Mouse (Mus musculus) lung, embryonic 16.5 days (tissue): ENCODE data around the gene Pnrc1. TPM values are rescaled to one million over a fixed set of nuclear protein-coding genes. Genes with fewer than 3 reads are reported as not detected.
A peak's percentile ranks its signal among the peaks of the same experiment; 100 is the strongest.
"Not testable (repeated sequence)": the region's sequence is repeated elsewhere in the genome, so short reads cannot be mapped to it uniquely, and the experiment has no call there.

Experiments
- ATAC-seq: fragments of 200-750 bp; cut with Nextera tagmentation; 2 replicates; pipeline ENCODE4 v1.8.0; 2017; ENCODE audit warnings: low read depth, mild to moderate bottlenecking, moderate library complexity
- H3K27ac ChIP-seq: fragments of 300-500 bp; sonication (generic); 2 replicates; pipeline ENCODE4 v1.5.1; 2014; ENCODE audit warnings: mild to moderate bottlenecking, control low read depth, low read length
- H3K27me3 ChIP-seq: fragments of 300-500 bp; sonication (generic); 2 replicates; pipeline ENCODE4 v1.6.1; 2014; ENCODE audit warnings: low read depth, low read length, mixed read lengths; ENCODE audit not compliant: control insufficient read depth, insufficient read depth
- H3K36me3 ChIP-seq: fragments of 300-500 bp; sonication (generic); 2 replicates; pipeline ENCODE4 v1.6.1; 2014; ENCODE audit warnings: low read length; ENCODE audit not compliant: control insufficient read depth, insufficient read depth
- H3K4me1 ChIP-seq: fragments of 300-500 bp; sonication (generic); replicated peaks from 2 replicates; pipeline ENCODE4 v1.6.1; 2014; ENCODE audit warnings: low read length, mixed read lengths; ENCODE audit not compliant: control insufficient read depth, insufficient read depth
- H3K4me2 ChIP-seq: fragments of 300-500 bp; sonication (generic); 2 replicates; pipeline ENCODE4 v1.6.1; 2014; ENCODE audit warnings: low read depth, low read length, control low read depth
- H3K4me3 ChIP-seq: fragments of 300-500 bp; sonication (generic); 2 replicates; pipeline ENCODE4 v1.5.1; 2014; ENCODE audit warnings: mild to moderate bottlenecking, low read length, control low read depth
- H3K9ac ChIP-seq: fragments of 300-500 bp; sonication (generic); 2 replicates; pipeline ENCODE4 v1.6.1; 2014; ENCODE audit warnings: low read length, control low read depth
- H3K9me3 ChIP-seq: fragments of 300-500 bp; sonication (generic); 2 replicates; pipeline ENCODE4 v1.6.1; 2016; ENCODE audit warnings: low read length; ENCODE audit not compliant: control insufficient read depth
- whole genome bisulfite sequencing: fragments of 180-500 bp; shearing (Covaris S2); extraction: QIAGEN DNeasy Blood & Tissue Kit; methylation state at CpG from one replicate; pipeline ENCODE4 v1.1.7; 2014; 5-methylcytosine and 5-hydroxymethylcytosine counted together
- polyA plus RNA-seq: library from polyadenylated mRNA; unstranded; fragments of >200 nt; fragmentation: Nextera tagmentation; extraction: Ambion mirVana; gene quantifications from 2 replicates; pipeline ENCODE4 v1.2.1, GENCODE M21; 2015

The Pnrc1 gene
- polyA plus RNA-seq, 1 experiment from 2014 or later, result 118 TPM

GRCm38 (mm10) chr4:33303057-33303456 lies 13.1 kb upstream of the Pnrc1 start:
- no peaks in the 10 kb centered on the region for H3K27me3 ChIP-seq
- H3K4me3 ChIP-seq, result no peak overlapping the region
- 82% methylated on average over 1 of the region's 1 CpGs for WGBS
- no peak for ATAC-seq
- H3K4me1 ChIP-seq, result no peaks in the 10 kb centered on the region
- no peak overlapping the region for H3K9ac ChIP-seq
- no peaks in the 10 kb centered on the region for H3K36me3 ChIP-seq
- no peak overlapping the region for H3K27ac ChIP-seq
- no peak overlapping the region for H3K4me2 ChIP-seq
- H3K9me3 ChIP-seq, result peaks cover 3% of the 10 kb centered on the region; the same call in 1 of the 2 replicates

GRCm38 (mm10) chr4:33300891-33301665 lies 11.1 kb upstream of the Pnrc1 start:
- not testable (repeated sequence) for H3K27ac ChIP-seq, ATAC-seq, H3K4me3 ChIP-seq, H3K36me3 ChIP-seq, H3K4me1 ChIP-seq, H3K9me3 ChIP-seq, H3K9ac ChIP-seq, H3K4me2 ChIP-seq, H3K27me3 ChIP-seq
- 87% methylated on average over 6 of the region's 6 CpGs for WGBS

DNA sequence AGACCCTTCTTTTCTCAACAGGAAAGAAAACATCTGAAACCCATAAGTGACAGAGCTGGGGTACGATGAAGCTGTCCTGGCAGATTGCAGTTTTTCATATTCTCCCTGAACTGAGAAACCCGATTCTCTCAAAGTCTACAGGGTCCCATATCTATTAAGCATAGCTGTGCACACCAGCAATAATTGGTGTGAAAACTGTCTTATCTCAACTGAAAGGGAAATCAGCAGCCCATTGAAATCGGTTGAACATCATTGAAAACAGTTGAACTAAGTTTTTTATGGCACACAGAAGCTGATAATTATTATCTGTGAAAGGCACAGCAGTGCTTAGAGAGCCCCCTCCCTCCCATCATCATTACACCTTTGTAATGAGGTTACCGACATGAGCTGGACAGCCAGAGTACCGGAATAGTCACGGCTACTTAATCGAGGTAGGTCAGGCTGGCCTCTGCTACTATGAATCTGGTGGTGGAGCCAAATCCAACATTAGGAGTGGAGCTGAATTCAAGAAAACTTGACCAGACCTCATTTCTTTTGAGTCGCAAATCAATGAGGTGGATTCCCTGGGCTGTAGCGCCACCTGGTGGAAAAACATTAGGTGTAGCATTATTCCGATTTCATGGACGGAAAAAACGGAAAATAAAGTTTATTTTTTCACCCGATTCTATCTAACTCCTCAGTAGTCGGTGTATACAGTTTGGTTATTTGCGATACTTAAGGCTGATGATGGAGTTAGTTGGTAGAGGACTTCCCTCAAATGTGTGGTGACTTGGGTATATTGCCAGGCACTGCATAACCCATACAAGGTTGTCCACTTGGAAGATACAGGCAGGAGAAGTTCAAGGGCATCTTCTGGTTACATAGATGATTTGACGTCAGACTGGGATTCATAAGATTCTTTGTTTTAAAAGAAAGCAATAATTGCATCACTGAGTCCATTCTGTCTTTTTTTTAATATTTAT lies 2.7 kb upstream of the Pnrc1 start:
- ATAC-seq, result no peak
- no peak overlapping the region for H3K27ac ChIP-seq
- H3K9me3 ChIP-seq, result no peaks in the 10 kb centered on the region
- H3K36me3 ChIP-seq, result no peaks in the 10 kb centered on the region
- no peaks in the 10 kb centered on the region for H3K27me3 ChIP-seq
- WGBS, result 17% methylated on average over 16 of the region's 16 CpGs
- no peak overlapping the region for H3K9ac ChIP-seq
- 0 out of 2 replicates have a peak overlapping the region, but pooled peaks have one; percentile 25 for H3K4me2 ChIP-seq
- H3K4me1 ChIP-seq, result no peaks in the 10 kb centered on the region
- no peak overlapping the region for H3K4me3 ChIP-seq

- Histone ChIP-seq H3K4me3 (no peak overlapping the region), H3K4me1 (no peaks in the 10 kb centered on the region), H3K36me3 (no peaks in the 10 kb centered on the region), H3K27me3 (no peaks in the 10 kb centered on the region), H3K9ac (no peak overlapping the region), H3K27ac (peak overlapping the region; percentile 79), H3K4me2 (no peak overlapping the region), H3K9me3 (no peaks in the 10 kb centered on the region)
- 31% methylated on average over 4 of the region's 4 CpGs for WGBS
- ATAC-seq, result no peak
Observed at GRCm38 (mm10) chr4:33290878-33291277, 915 bp upstream of the Pnrc1 start.

GRCm38 (mm10) chr4:33289106-33289650 lies 785 bp downstream of the Pnrc1 start:
- Histone ChIP-seq H3K4me1 (no peaks in the 10 kb centered on the region), H3K9ac (peak overlapping the region; percentile 60), H3K9me3 (no peaks in the 10 kb centered on the region), H3K27me3 (no peaks in the 10 kb centered on the region), H3K4me2 (peak overlapping the region; percentile 51), H3K4me3 (peak overlapping the region; percentile 48), H3K27ac (peak overlapping the region; percentile 76; the same call in 1 of the 2 replicates), H3K36me3 (no peaks in the 10 kb centered on the region)
- WGBS, result 76% methylated on average over 12 of the region's 12 CpGs
- ATAC-seq, result no peak

DNA sequence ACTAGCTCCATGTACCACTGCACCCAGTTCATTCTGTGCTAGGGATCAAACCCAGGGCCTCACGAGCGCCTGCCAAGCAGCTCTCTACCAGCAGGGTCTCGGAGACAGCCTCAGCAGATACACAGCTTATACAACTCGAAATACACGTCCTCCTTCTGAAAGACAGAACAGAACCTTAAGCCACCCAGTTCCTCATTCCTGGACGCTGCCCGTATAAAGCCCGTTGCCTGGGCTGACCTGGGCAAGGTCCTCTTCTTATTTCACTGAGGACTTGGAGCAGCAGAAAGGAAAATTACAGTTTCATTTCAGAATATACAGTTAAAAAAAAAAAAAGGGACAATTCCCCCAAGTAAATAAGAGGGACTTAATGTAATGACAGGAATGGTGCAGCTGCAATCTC lies 4.5 kb downstream of the Pnrc1 start:
- Histone ChIP-seq H3K4me1 (no peaks in the 10 kb centered on the region), H3K9me3 (no peaks in the 10 kb centered on the region), H3K9ac (no peak overlapping the region), H3K4me2 (no peak overlapping the region), H3K27ac (no peak overlapping the region), H3K4me3 (no peak overlapping the region), H3K27me3 (no peaks in the 10 kb centered on the region), H3K36me3 (no peaks in the 10 kb centered on the region)
- no peak for ATAC-seq
- 77% methylated on average over 8 of the region's 8 CpGs for WGBS

DNA sequence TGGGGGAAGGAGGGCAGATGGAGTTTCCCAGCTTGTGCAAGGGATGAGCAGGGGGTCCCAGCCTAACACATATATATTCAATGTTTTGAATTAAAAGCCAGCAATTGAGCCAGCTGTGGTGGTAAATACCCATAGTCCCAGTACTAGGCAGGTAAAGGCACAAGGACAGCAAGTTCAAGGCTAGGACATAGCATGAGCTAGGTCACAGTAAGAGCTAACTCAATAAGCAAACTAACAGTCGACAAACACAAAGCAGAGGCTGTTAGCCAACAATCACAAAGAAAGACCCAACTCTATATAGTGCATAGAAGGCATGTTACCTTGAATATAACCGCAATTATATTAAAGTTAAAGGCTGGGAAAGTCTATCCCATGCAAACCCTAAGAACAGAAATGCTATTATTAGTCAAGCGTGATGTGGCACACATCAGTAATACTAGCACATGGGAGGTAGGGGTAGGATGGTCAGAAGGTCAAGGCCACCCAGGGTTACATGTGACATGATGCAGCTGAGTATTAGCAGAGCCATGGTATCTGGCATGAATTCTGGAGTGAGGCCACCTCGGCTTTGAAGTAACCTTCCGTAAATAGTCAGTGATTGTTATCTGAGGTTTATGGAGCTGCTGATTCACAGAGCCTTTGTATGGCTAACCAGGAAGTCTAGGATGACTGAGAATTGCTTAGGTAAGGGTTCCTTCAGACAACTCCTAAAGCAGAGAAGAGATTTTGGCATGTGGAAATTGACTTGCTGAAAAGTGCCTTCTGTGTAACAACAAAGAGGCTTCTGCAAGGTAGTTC lies 5.7 kb downstream of the Pnrc1 start:
- H3K27me3 ChIP-seq, result no peaks in the 10 kb centered on the region
- no peak for ATAC-seq
- H3K4me2 ChIP-seq, result no peak overlapping the region
- H3K9me3 ChIP-seq, result no peaks in the 10 kb centered on the region
- H3K4me3 ChIP-seq, result no peak overlapping the region
- no peak overlapping the region for H3K9ac ChIP-seq
- no peak overlapping the region for H3K27ac ChIP-seq
- no peaks in the 10 kb centered on the region for H3K4me1 ChIP-seq
- WGBS, result 64% methylated on average over 5 of the region's 5 CpGs
- no peaks in the 10 kb centered on the region for H3K36me3 ChIP-seq

DNA sequence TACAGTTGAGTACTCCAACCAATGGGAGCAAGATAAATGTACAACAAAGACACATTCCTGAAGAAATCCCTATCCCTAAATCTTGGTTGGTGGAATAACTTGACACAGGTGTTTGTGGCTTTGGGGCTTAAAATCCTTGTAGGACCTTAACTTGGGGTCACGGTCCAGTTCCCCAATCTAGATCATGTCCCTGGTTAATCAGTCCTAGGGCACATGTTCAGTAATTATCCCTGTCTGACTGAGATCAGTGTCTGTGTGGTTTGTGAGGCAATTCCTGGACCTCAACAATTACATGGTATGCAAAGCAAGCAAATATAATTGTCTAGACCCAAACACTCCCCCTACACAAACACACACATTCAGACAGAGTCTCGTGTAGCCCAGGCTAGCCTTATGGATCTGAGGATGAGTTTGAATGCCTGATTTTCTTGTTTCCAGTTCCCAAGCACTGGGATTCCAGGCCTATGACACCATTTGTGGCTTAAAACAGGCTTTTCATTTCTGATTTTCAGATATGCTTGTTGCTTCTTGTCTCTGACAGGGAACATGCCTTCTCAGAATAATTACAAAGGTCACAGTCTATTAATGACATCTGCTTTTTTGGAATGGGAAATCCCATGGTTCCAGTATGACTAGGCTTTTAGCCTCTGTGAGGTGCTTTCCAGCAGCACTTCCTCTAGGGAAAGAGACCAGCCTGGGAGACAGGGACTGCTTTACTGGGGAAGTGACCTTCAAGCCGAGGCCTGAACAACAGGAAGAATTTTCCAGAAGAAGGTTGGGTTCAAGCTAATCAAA lies 7.9 kb downstream of the Pnrc1 start:
- ATAC-seq, result no peak
- Histone ChIP-seq H3K27me3 (no peaks in the 10 kb centered on the region), H3K9ac (no peak overlapping the region), H3K4me2 (no peak overlapping the region), H3K4me3 (no peak overlapping the region), H3K9me3 (no peaks in the 10 kb centered on the region; the same call in 1 of the 2 replicates), H3K4me1 (no peaks in the 10 kb centered on the region), H3K27ac (no peak overlapping the region), H3K36me3 (no peaks in the 10 kb centered on the region)
- 83% methylated on average over 3 of the region's 3 CpGs for WGBS
